Mouse (Mus musculus) G1E-ER4 (cell line): Measurements from ENCODE around the gene Cyp2u1. TPM values are rescaled to one million over a fixed set of nuclear protein-coding genes. Genes with fewer than 3 reads are reported as not detected.

Source experiments
- GATA1 ChIP-seq: IDR thresholded peaks from one replicate; pipeline ENCODE4 v1.8.0; 2012; ENCODE audit warnings: low read length, inconsistent platforms
- polyA plus RNA-seq: library from polyadenylated mRNA; stranded (reverse); fragments of >175 nt; gene quantifications from 2 replicates; pipeline ENCODE4 v1.2.3, GENCODE M21; 2012

Cyp2u1 gene
- polyA plus RNA-seq, 1 experiment: not detected

GRCm38 (mm10) chr3:131315957-131316510 is 13.0 kb upstream of the Cyp2u1 start:
- TF ChIP-seq GATA1: no peak

- no peak for TF ChIP-seq GATA1
Measured at GRCm38 (mm10) chr3:131312340-131312739, 9.3 kb upstream of the Cyp2u1 start.

- TF ChIP-seq GATA1: no peak
Measured at GRCm38 (mm10) chr3:131310572-131310971, 7.5 kb upstream of the Cyp2u1 start.

- TF ChIP-seq GATA1: no peak
Measured at GRCm38 (mm10) chr3:131307811-131308210, 4.8 kb upstream of the Cyp2u1 start.

GRCm38 (mm10) chr3:131306255-131306654 is 3.2 kb upstream of the Cyp2u1 start:
- TF ChIP-seq GATA1: no peak

- TF ChIP-seq GATA1: no peak
Measured at GRCm38 (mm10) chr3:131303320-131303714, 290 bp upstream of the Cyp2u1 start.

- TF ChIP-seq GATA1: no peak
Measured at GRCm38 (mm10) chr3:131299908-131300307, 3.1 kb downstream of the Cyp2u1 start.

- no peak for TF ChIP-seq GATA1
Measured at GRCm38 (mm10) chr3:131299078-131299477, 3.9 kb downstream of the Cyp2u1 start.

GRCm38 (mm10) chr3:131296893-131297292 is 6.1 kb downstream of the Cyp2u1 start:
- TF ChIP-seq GATA1: no peak

- no peak for TF ChIP-seq GATA1
Measured at GRCm38 (mm10) chr3:131295513-131296200, 7.4 kb downstream of the Cyp2u1 start.

GRCm38 (mm10) chr3:131294503-131294902 is 8.5 kb downstream of the Cyp2u1 start:
- no peak for TF ChIP-seq GATA1

GRCm38 (mm10) chr3:131292959-131293358 is 10.1 kb downstream of the Cyp2u1 start:
- TF ChIP-seq GATA1: no peak

- no peak for TF ChIP-seq GATA1
Measured at GRCm38 (mm10) chr3:131292349-131292748, 10.7 kb downstream of the Cyp2u1 start.

GRCm38 (mm10) chr3:131291890-131292289 is 11.1 kb downstream of the Cyp2u1 start:
- TF ChIP-seq GATA1: no peak

GRCm38 (mm10) chr3:131274151-131274550 is 28.9 kb downstream of the Cyp2u1 start:
- TF ChIP-seq GATA1: no peak

GRCm38 (mm10) chr3:131272374-131273100 is 30.5 kb downstream of the Cyp2u1 start:
- TF ChIP-seq GATA1: no peak

GRCm38 (mm10) chr3:131271559-131272373 is 31.3 kb downstream of the Cyp2u1 start, which contains the start of gene Hadh:
Gene Hadh, minus strand, starts transcription at chr3:131272101.
- TF ChIP-seq GATA1: no peak
